Mouse (Mus musculus): ENCODE results near the gene Plod3. TPM values are rescaled to one million over a fixed set of nuclear protein-coding genes. Genes with fewer than 3 reads are reported as not detected.

Plod3 gene
- polyA plus RNA-seq, 1 experiment from 2014 or later = 42.6 TPM

MicroRNAs within 50 kb of the gene (microRNA counts, 519-probe panel; counts per million panel counts)
- 188 counts per million, percentile 57 among the panel's probes with 10 or more counts for microRNA mmu-miR-702

Small RNAs within 50 kb of the gene (microRNA-seq; reads per million reads assigned to microRNA genes)
- gene Mir702 = 42.4 reads per million, percentile 41 among the genes with 10 or more reads in this experiment

Other genes with a start within 250 kb of the Plod3 start
- 103 and 118 TPM in 2 replicates for gene Col26a1, start 103.8 kb upstream of the Plod3 start, polyA plus RNA-seq (2016; fragmentation: Nextera tagmentation; extraction: Ambion mirVana)
- gene Ift22, start 78.9 kb upstream of the Plod3 start, polyA plus RNA-seq (2016; fragmentation: Nextera tagmentation; extraction: Ambion mirVana) = 77.9 and 86.1 TPM in 2 replicates
- gene Fis1, start 33.7 kb upstream of the Plod3 start, polyA plus RNA-seq (2016; fragmentation: Nextera tagmentation; extraction: Ambion mirVana) = 267 and 272 TPM in 2 replicates
- 0.10 and 0.29 TPM in 2 replicates for gene Cldn15, start 20.4 kb upstream of the Plod3 start, polyA plus RNA-seq (2016; fragmentation: Nextera tagmentation; extraction: Ambion mirVana)
- 106 and 117 TPM in 2 replicates for gene Znhit1, start 1.0 kb downstream of the Plod3 start, polyA plus RNA-seq (2016; fragmentation: Nextera tagmentation; extraction: Ambion mirVana)
- gene Vgf, start 39.4 kb downstream of the Plod3 start, polyA plus RNA-seq (2016; fragmentation: Nextera tagmentation; extraction: Ambion mirVana) = 0.39 and 0.40 TPM in 2 replicates
- 177 and 178 TPM in 2 replicates for gene Ap1s1, start 59.1 kb downstream of the Plod3 start, polyA plus RNA-seq (2016; fragmentation: Nextera tagmentation; extraction: Ambion mirVana)
- 0.12 TPM in 1 of 2 replicates, not detected in the other for gene Serpine1, start 85.2 kb downstream of the Plod3 start, polyA plus RNA-seq (2016; fragmentation: Nextera tagmentation; extraction: Ambion mirVana)
- 3.7 and 3.8 TPM in 2 replicates for gene Trim56, start 129.2 kb downstream of the Plod3 start, polyA plus RNA-seq (2016; fragmentation: Nextera tagmentation; extraction: Ambion mirVana)
- gene Muc3, start 162.3 kb downstream of the Plod3 start, polyA plus RNA-seq (2016; fragmentation: Nextera tagmentation; extraction: Ambion mirVana) = not detected in 2 replicates
- gene Muc3a, start 225.4 kb downstream of the Plod3 start, polyA plus RNA-seq (2016; fragmentation: Nextera tagmentation; extraction: Ambion mirVana) = not detected in 2 replicates

All from embryonic facial prominence, embryonic 10.5 days (tissue).